Mouse (Mus musculus) bone marrow macrophage, adult 2 months (primary cell): Measurements from ENCODE around the gene Iqschfp.

ENCODE experiments used
- CTCF ChIP-seq: IDR thresholded peaks from 2 replicates; pipeline ENCODE4 v1.5.1; 2012; ENCODE audit warnings: low read depth, mild to moderate bottlenecking, low read length, moderate library complexity
- POLR2A ChIP-seq: IDR thresholded peaks from 2 replicates; pipeline ENCODE4 v1.6.1; 2012; ENCODE audit warnings: mild to moderate bottlenecking, low read depth, low read length, borderline replicate concordance

DNA sequence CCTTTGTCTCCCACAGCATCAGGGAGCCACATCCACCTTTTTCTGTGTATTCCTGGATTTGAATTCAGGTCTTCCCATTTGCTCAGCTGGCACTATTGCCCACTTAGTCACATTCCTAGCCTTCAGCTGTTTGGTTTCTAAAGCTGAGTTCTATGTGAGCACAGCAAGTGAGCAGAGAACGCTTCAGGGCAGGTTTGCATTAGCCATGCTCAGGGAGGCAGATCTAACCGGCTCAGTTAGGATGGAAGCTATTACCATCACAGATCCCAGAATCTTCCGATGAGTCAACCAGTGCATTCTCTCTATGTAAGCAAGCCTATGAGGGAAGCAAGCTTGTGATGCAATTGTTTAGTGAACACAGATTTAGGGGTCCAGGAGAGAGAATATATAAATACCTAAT lies 493.5 kb downstream of the Iqschfp start:
- TF ChIP-seq CTCF: no peak
- no peak for TF ChIP-seq POLR2A
